Mouse (Mus musculus) kidney, adult 9 months (tissue): Measurements from ENCODE around the gene Myog.

Experiments used
- DNase-seq: peaks from one replicate; pipeline ENCODE4 v3.0.0; 2022

Myog gene

GRCm38 (mm10) chr1:134326841-134327346 lies 37.1 kb downstream of the Myog start:
- DNase-seq: no peak

- peak; percentile 79 for DNase-seq
Measured at GRCm38 (mm10) chr1:134331879-134332635, 42.3 kb downstream of the Myog start.

DNA sequence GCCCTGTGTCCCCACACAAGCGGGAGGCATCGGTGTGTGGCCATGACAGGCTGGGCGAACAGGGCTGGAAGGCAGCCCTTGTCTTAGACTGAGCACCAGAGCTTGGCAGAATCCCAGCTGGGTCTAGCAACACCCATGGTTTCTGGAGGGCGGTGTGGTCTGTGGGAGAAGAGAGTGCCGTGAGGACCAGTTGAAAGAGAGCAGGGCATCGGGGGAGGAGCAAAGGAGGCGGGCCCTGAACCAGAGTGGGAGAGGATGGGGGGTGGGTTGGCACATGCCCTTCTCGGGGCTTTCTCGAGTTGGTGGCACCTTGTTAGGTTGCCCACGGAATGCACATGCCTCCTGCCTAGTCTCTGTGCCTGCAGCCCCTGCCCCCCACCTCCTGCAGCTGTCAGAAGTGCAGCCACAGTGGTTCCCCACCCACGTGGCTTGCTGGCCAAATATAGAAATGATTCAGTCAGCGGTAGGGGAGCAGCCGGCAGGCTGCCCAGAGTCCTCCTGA lies 43.0 kb downstream of the Myog start, which contains the start of gene Ppfia4:
Gene Ppfia4 (minus strand): TSS at position 159 of the 502 bp plus-strand sequence.
- DNase-seq: no peak

GRCm38 (mm10) chr1:134333371-134334110 lies 43.8 kb downstream of the Myog start:
- DNase-seq: no peak

- DNase-seq: no peak
Measured at GRCm38 (mm10) chr1:134334111-134334827, 44.5 kb downstream of the Myog start.

DNA sequence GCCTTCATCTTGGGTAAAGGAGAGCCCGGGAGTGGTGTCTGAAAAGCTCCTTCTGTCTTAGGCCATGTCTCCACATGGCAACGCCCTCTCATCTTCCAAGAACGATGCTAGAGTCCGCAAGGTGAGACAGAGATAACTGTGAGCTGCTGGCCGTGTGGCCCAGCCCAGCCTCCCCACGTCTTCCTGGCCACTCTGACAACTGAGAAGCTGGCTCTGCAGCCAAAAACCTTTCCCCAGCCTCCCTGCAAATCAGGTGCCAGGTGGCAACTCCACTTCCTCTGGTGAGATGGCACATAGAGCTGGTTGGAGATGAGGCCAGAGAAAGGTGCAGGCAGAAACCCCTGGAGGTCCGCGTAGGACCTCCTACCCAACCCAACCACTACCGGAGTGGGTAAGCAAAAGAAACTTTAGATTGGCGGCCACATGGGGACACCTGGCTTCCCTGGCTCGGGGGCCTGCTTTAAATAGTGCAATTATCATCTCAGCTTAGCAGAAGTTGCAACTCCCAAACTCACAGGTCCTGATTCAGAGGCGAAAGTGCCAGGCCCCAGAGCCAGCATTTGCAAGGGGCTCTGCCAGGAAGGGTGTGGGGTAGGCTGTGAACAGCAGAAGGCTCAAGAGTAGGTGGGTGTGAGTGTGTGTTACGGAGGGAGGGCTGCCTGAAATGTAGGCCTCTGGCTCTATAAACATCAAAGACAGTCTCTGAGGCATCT lies 45.6 kb downstream of the Myog start:
- no peak for DNase-seq

DNA sequence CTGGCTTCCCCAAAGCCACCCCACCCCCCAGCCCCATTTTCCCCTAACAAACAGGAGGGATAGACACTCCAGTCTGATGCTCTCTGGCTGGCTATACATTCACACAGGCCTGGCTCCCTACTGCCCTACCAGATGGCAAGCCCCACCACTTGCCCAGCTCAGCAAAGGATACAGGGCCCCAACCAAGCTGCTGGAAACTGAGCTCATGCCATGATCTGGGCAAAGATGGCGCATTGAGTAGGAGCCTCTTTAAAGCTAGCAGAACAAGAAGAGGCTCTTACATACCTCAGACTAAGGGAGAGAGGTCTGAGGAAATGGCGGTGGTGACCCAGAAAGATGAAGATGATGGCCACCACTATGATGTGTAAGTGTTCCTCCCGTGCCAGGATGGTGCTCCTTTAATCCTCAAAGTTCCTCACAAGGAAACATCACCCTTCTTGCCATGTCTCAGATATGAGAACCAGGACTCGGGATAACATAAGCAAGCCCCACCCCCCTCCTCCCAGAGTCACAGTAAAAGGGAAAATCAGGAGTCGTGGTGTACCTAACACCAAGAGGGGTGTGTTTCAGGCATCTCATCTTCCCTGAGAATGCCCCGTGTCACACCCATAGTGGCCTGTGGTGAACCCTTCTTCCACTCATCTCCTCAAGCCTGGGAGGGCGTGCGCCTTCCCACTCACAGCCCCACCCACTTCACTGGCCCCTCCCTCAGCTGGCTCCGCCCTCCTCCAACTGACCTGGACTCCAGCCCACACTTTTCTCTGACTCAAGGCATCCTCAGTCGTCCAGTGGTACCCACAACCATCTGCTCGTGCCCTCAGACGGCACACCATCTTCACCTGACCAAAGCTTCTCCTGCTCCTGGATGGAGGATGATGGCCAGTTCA lies 46.4 kb downstream of the Myog start:
- DNase-seq: no peak

DNA sequence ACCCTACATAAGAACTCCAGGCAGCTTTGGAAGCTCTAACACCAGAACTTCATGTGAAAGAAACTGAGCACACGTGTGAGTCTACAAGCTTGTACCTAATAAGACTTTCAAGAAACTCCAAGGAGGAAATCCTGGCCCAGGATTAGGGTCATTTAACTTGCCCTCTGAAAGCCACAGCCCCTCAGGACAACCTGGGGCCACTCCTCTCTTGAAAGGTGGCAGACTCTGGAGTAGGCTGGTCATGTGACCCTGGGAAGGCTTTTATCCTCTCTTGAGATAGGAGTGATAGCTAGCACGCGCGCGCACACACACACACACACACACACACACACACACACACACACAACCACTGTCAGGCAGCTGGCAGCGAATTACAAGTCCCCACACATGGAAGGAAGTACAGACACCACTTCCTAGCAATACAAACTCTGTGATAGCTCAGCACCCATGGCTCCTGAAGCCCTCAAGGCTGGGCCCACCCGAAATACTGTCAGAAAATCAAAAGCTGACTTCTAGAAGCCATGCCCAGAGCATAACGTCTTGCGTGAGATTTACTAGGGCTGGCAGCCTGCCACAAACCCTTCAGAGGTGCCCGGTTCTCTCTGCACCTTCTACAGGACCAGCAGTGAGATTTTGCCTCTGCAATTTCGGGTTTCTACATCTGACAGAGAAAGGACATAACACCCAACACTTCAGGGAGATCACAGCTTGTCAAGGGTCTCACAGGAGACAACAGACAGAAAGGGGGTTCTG lies 47.3 kb downstream of the Myog start:
- no peak for DNase-seq

GRCm38 (mm10) chr1:134339162-134339561 lies 49.4 kb downstream of the Myog start:
- no peak for DNase-seq

GRCm38 (mm10) chr1:134339757-134340619 lies 50.2 kb downstream of the Myog start:
- no peak for DNase-seq

- DNase-seq: no peak
Measured at GRCm38 (mm10) chr1:134341641-134342277, 52.0 kb downstream of the Myog start.
